Mouse (Mus musculus): ENCODE data around the gene Tbx21. TPM values are rescaled to one million over a fixed set of nuclear protein-coding genes. Genes with fewer than 3 reads are reported as not detected.

Tbx21 gene
- polyA plus RNA-seq, 1 experiment from 2014 or later: 0.14 TPM

DNA sequence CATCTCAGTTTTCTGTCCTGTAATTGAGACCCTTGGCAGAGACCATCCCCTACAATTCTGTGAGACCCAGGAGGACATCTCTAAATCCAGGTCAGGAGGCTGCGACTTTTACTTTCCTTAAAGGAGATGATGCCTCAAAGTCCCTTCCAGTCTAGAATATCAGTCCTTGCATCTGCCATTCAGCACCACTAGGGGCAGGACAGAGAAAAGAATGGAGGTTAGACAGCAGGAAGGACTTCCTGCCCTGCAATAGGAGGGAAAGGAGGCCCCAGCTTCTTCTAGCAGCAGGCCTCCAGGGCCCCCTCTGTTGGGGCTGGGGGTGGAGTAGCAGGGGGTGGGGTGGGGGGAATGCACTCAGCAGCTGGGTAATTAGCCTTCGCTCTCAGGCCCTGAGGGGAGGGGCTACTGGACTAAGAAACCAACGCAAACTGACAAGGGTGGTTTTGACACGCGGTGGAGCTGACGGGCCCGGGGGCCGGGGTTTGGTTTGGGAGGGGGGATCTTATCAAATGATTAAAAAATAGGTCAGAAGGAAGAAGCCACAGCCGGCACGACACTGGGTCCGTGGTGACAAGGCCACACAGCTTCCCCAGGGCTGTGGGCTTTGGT, 8.3 kb upstream of the Tbx21 start:
- Histone ChIP-seq H3K9me3 (ENCODE audit: low read length) (no peaks in the 10 kb centered on the region), H3K36me3 (ENCODE audit: insufficient read depth, low read length) (no peaks in the 10 kb centered on the region), H3K4me2 (replicated peaks; ENCODE audit: low read depth, low read length) (no peak overlapping the region), H3K4me3 (ENCODE audit: low read length) (no peak overlapping the region), H3K9ac (replicated peaks; ENCODE audit: low read length) (no peak overlapping the region), H3K27ac (ENCODE audit: low read length) (no peak overlapping the region), H3K27me3 (ENCODE audit: insufficient read depth, low read length) (peaks cover 5% of the 10 kb centered on the region; the same call in 1 of the 2 replicates), H3K4me1 (ENCODE audit: insufficient read depth, low read length) (peaks cover 17% of the 10 kb centered on the region)
- ATAC-seq (ENCODE audit: low FRiP score, low TSS enrichment): no peak
- WGBS: 17% methylated on average over 11 of the region's 11 CpGs

DNA sequence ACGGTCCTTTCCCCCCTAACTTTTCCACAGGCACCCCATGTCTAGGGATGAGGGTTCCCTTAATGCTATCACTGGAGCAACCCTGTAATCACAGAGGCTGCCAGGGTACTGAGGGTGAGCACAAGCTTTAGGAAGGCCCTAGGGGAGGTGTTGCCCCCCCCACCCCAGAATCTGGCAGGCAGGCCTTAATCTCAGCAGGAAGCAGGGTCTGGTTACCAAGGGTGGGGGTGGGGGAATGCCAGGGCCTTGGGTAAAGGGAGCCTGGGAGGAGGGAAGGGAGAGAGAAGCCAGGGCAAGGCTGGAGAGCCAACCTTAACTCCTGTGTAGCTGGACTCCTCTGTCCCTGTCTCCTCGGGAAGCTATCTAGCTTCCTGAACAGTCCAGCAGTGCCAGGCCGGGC, 5.5 kb upstream of the Tbx21 start:
- Histone ChIP-seq H3K9ac (replicated peaks; ENCODE audit: low read length) (no peak overlapping the region), H3K27ac (ENCODE audit: low read length) (no peak overlapping the region), H3K27me3 (ENCODE audit: insufficient read depth, low read length) (peaks cover 33% of the 10 kb centered on the region), H3K4me1 (ENCODE audit: insufficient read depth, low read length) (peaks cover 7% of the 10 kb centered on the region), H3K36me3 (ENCODE audit: insufficient read depth, low read length) (no peaks in the 10 kb centered on the region), H3K4me3 (ENCODE audit: low read length) (no peak overlapping the region), H3K9me3 (ENCODE audit: low read length) (no peaks in the 10 kb centered on the region), H3K4me2 (replicated peaks; ENCODE audit: low read depth, low read length) (no peak overlapping the region)
- 60% methylated on average over 3 of the region's 3 CpGs for WGBS
- ATAC-seq (ENCODE audit: low FRiP score, low TSS enrichment): no peak

DNA sequence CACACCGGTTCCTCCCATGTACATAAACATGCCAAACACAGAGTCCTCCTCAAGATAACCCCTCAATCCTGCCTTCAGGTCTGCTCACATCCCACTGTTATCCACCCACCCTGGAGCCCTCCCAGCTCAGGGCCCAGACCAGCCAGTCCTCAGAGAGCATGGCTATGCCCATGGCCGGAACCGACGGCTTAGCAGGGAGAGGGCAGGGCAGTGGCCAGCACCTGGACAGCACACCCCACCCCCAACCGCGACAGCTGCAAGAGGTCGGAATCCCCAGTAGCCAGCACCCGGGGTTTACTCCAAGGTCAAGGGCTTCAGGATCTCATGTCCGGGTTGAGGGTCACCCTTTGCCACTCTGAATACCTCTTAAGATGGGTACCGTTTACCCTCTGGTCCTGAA, 5.1 kb upstream of the Tbx21 start:
- ATAC-seq (ENCODE audit: low FRiP score, low TSS enrichment): no peak
- Histone ChIP-seq H3K9me3 (ENCODE audit: low read length) (no peaks in the 10 kb centered on the region), H3K27me3 (ENCODE audit: insufficient read depth, low read length) (peaks cover 35% of the 10 kb centered on the region), H3K4me3 (ENCODE audit: low read length) (no peak overlapping the region), H3K9ac (replicated peaks; ENCODE audit: low read length) (no peak overlapping the region), H3K4me2 (replicated peaks; ENCODE audit: low read depth, low read length) (no peak overlapping the region), H3K4me1 (ENCODE audit: insufficient read depth, low read length) (peaks cover 11% of the 10 kb centered on the region), H3K36me3 (ENCODE audit: insufficient read depth, low read length) (no peaks in the 10 kb centered on the region), H3K27ac (ENCODE audit: low read length) (no peak overlapping the region)
- WGBS: 33% methylated on average over 10 of the region's 10 CpGs

DNA sequence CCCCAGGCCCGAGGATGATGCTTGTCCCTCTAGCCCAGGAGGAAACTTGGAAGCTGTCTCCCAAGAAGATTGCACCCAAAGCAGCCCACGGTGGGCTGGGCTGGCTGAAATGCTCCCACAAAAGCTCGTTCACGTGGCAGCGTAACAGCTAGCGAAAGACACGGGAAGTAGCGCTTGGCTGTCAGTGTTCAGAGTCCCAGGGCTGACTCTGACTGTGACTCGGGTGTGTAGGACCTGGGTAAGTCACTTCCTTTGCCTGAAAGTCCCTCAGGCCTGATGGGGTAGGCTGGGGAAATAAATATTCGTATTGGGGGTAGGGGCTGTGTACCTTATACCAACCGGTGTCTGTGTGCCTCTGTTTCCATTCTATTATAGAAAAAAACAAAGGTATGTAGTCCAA, 666 bp upstream of the Tbx21 start:
- no peak overlapping the region for H3K9ac ChIP-seq (replicated peaks; ENCODE audit: low read length)
- WGBS: 10% methylated on average over 11 of the region's 11 CpGs
- H3K36me3 ChIP-seq (ENCODE audit: insufficient read depth, low read length): no peaks in the 10 kb centered on the region
- H3K4me2 ChIP-seq (replicated peaks; ENCODE audit: low read depth, low read length): peak overlapping the region; percentile 71
- no peak for ATAC-seq (ENCODE audit: low FRiP score, low TSS enrichment)
- H3K27ac ChIP-seq (ENCODE audit: low read length): no peak overlapping the region
- peaks cover 61% of the 10 kb centered on the region for H3K27me3 ChIP-seq (ENCODE audit: insufficient read depth, low read length)
- peak overlapping the region; percentile 46 for H3K4me3 ChIP-seq (ENCODE audit: low read length)
- no peaks in the 10 kb centered on the region for H3K9me3 ChIP-seq (ENCODE audit: low read length)
- H3K4me1 ChIP-seq (ENCODE audit: insufficient read depth, low read length): peaks cover 19% of the 10 kb centered on the region

DNA sequence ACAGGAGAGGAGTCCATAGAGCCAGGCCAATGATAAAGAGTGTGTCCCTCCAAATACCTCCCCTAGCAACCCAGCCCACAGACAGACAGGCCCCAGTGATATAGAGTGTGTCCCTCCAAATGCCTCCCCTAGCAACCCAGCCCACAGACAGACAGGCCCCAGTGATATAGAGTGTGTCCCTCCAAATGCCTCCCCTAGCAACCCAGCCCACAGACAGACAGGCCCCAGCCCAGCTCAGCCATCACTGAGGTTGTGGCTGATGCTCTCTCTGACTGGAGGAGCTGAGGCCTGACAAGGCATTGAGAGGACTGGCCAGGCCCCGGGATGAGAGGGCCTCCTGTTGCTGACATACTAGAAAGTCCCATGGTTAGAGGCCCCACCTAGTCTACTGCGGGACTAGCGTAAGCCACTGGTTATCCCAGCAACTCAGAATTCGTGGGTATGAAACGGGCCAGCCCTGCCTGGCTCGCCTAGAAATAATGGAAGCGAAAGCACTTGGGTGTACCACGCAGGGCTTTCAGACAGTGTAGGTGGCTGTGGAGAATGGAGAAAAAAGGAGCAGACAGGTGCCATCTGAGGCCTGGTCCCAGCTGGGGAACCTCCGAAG, 2.5 kb downstream of the Tbx21 start:
- H3K9ac ChIP-seq (replicated peaks; ENCODE audit: low read length): no peak overlapping the region
- peaks cover 51% of the 10 kb centered on the region for H3K27me3 ChIP-seq (ENCODE audit: insufficient read depth, low read length)
- H3K4me1 ChIP-seq (ENCODE audit: insufficient read depth, low read length): peaks cover 15% of the 10 kb centered on the region
- 82% methylated on average over 9 of the region's 9 CpGs for WGBS
- H3K4me3 ChIP-seq (ENCODE audit: low read length): no peak overlapping the region
- no peak for ATAC-seq (ENCODE audit: low FRiP score, low TSS enrichment)
- H3K9me3 ChIP-seq (ENCODE audit: low read length): no peaks in the 10 kb centered on the region
- no peaks in the 10 kb centered on the region for H3K36me3 ChIP-seq (ENCODE audit: insufficient read depth, low read length)
- no peak overlapping the region for H3K4me2 ChIP-seq (replicated peaks; ENCODE audit: low read depth, low read length)
- H3K27ac ChIP-seq (ENCODE audit: low read length): no peak overlapping the region

GRCm38 (mm10) chr11:97108976-97109375, 6.2 kb downstream of the Tbx21 start:
- H3K27ac ChIP-seq (ENCODE audit: low read length): no peak overlapping the region
- WGBS: 82% methylated on average over 16 of the region's 16 CpGs
- ATAC-seq (ENCODE audit: low FRiP score, low TSS enrichment): no peak
- H3K27me3 ChIP-seq (ENCODE audit: insufficient read depth, low read length): peaks cover 14% of the 10 kb centered on the region
- no peak overlapping the region for H3K9ac ChIP-seq (replicated peaks; ENCODE audit: low read length)
- H3K36me3 ChIP-seq (ENCODE audit: insufficient read depth, low read length): no peaks in the 10 kb centered on the region
- H3K4me1 ChIP-seq (ENCODE audit: insufficient read depth, low read length): no peaks in the 10 kb centered on the region
- H3K9me3 ChIP-seq (ENCODE audit: low read length): no peaks in the 10 kb centered on the region
- H3K4me2 ChIP-seq (replicated peaks; ENCODE audit: low read depth, low read length): no peak overlapping the region
- H3K4me3 ChIP-seq (ENCODE audit: low read length): no peak overlapping the region

GRCm38 (mm10) chr11:97104091-97104483, 11.0 kb downstream of the Tbx21 start:
- Histone ChIP-seq H3K9ac (replicated peaks; ENCODE audit: low read length) (no peak overlapping the region), H3K4me3 (ENCODE audit: low read length) (no peak overlapping the region), H3K27me3 (ENCODE audit: insufficient read depth, low read length) (peaks cover 10% of the 10 kb centered on the region), H3K4me2 (replicated peaks; ENCODE audit: low read depth, low read length) (no peak overlapping the region), H3K27ac (ENCODE audit: low read length) (no peak overlapping the region), H3K9me3 (ENCODE audit: low read length) (no peaks in the 10 kb centered on the region), H3K4me1 (ENCODE audit: insufficient read depth, low read length) (no peaks in the 10 kb centered on the region), H3K36me3 (ENCODE audit: insufficient read depth, low read length) (no peaks in the 10 kb centered on the region)
- 95% methylated on average over 9 of the region's 9 CpGs for WGBS
- ATAC-seq (ENCODE audit: low FRiP score, low TSS enrichment): no peak

- WGBS: 93% methylated on average over 10 of the region's 10 CpGs
Measured at GRCm38 (mm10) chr11:97103163-97104090, 11.7 kb downstream of the Tbx21 start.

DNA sequence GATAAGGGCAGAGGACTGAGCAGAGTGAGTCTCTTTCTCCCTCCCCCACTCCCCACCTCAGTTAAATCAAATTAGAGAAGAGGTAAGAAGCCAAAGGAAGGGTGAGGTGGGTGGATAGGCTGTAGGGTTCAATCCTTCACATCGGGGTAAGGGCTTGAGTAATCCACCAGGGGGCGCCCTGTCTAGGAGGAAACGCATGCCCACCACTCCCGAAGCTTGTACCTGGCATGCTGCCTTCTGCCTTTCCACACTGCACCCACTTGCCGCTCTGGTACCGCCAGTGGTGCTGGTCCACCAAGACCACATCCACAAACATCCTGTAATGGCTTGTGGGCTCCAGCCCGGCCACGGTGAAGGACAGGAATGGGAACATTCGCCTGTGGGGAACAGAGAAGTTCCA, 13.4 kb downstream of the Tbx21 start:
- H3K4me2 ChIP-seq (replicated peaks; ENCODE audit: low read depth, low read length): no peak overlapping the region
- H3K36me3 ChIP-seq (ENCODE audit: insufficient read depth, low read length): no peaks in the 10 kb centered on the region
- no peaks in the 10 kb centered on the region; the same call in 1 of the 2 replicates for H3K4me1 ChIP-seq (ENCODE audit: insufficient read depth, low read length)
- ATAC-seq (ENCODE audit: low FRiP score, low TSS enrichment): 0 out of 2 replicates have a peak, but pooled peaks have one; percentile 2
- H3K9me3 ChIP-seq (ENCODE audit: low read length): no peaks in the 10 kb centered on the region
- H3K27ac ChIP-seq (ENCODE audit: low read length): no peak overlapping the region
- 16% methylated on average over 9 of the region's 9 CpGs for WGBS
- no peak overlapping the region for H3K4me3 ChIP-seq (ENCODE audit: low read length)
- H3K27me3 ChIP-seq (ENCODE audit: insufficient read depth, low read length): peaks cover 18% of the 10 kb centered on the region
- H3K9ac ChIP-seq (replicated peaks; ENCODE audit: low read length): no peak overlapping the region

More at GRCm38 (mm10) chr11:97103163-97104090, 11.7 kb downstream of the Tbx21 start:
- no peak overlapping the region for H3K4me3 ChIP-seq (ENCODE audit: low read length)
- no peaks in the 10 kb centered on the region for H3K9me3 ChIP-seq (ENCODE audit: low read length)
- peaks cover 10% of the 10 kb centered on the region for H3K27me3 ChIP-seq (ENCODE audit: insufficient read depth, low read length)
- H3K9ac ChIP-seq (replicated peaks; ENCODE audit: low read length): no peak overlapping the region
- no peaks in the 10 kb centered on the region; the same call in 1 of the 2 replicates for H3K4me1 ChIP-seq (ENCODE audit: insufficient read depth, low read length)
- H3K27ac ChIP-seq (ENCODE audit: low read length): no peak overlapping the region
- ATAC-seq (ENCODE audit: low FRiP score, low TSS enrichment): no peak
- H3K4me2 ChIP-seq (replicated peaks; ENCODE audit: low read depth, low read length): no peak overlapping the region
- no peaks in the 10 kb centered on the region for H3K36me3 ChIP-seq (ENCODE audit: insufficient read depth, low read length)
